Mouse (Mus musculus): ENCODE data around the gene Zbtb49.

DNA sequence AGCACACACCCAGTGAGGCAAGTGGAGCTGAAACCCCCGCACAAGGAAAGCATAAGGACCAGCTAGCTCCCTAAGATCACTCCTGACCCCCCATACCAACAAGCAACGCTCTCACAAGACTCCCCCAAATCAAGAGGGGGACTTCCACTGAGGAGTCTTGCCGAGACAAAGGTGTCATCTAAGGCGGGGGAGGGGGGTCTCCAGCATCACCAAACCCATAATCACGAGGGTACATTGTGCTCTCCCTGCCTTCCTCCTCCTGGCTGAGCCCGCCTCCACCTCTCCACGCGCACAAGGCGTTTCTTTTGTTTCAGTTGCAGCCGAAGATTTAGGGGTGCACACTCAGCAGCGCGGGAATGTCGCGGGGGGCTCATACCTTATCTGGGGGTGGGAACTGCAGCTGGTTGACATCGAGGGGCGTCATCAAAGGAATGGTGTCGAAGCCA is 61.7 kb downstream of the Zbtb49 start:
- TF ChIP-seq CTCF (IDR thresholded peaks at IDR 0.05; ENCODE audit: low read depth) (no peak), EP300 (IDR thresholded peaks at IDR 0.05; ENCODE audit: low read depth) (no peak)
